Mouse (Mus musculus): ENCODE data around the gene St3gal4. TPM values are rescaled to one million over a fixed set of nuclear protein-coding genes. Genes with fewer than 3 reads are reported as not detected.

The St3gal4 gene
- polyA plus RNA-seq, 1 experiment = 11.6 TPM

DNA sequence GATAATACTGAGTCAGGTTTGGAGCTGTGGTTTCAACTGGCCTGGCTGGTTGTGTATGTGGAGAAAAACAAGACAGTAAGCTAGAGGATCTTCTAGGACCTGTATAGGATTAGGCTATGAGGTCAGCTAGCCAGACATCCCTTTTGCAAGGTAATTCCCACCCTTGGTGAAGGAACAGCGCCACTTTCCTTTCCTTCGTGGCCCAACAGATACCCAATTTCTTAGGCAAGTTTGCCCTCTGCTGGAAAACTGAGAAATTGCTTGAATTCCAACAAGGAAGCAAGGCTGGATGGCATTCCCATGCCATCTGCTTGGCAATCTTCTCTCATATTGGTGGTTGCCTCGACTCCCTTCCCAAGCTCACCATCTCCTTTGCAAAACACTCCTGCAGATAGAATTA lies 99.7 kb downstream of the St3gal4 start:
- WGBS = 23% methylated on average over 3 of the region's 3 CpGs
- no peaks in the 10 kb centered on the region for H3K4me1 ChIP-seq (ENCODE audit: control insufficient read depth, insufficient read depth, insufficient read length)
- no peaks in the 10 kb centered on the region for H3K36me3 ChIP-seq (ENCODE audit: control insufficient read depth, insufficient read depth, low read length)
- no peak for DNase-seq (ENCODE audit: low read depth in 1 of 2, low spot score in 2 of 2)
- H3K27ac ChIP-seq (ENCODE audit: insufficient read depth, low read length) = no peak overlapping the region
- H3K4me3 ChIP-seq (ENCODE audit: extremely low read depth, insufficient read depth, insufficient read length) = no peak overlapping the region
- TF ChIP-seq CTCF (IDR thresholded peaks at IDR 0.05; ENCODE audit: extremely low read depth, insufficient read depth, insufficient read length, insufficient replicate concordance) = no peak
- TF ChIP-seq POLR2A (IDR thresholded peaks at IDR 0.05; ENCODE audit: low read depth, low read length) = no peak
- H3K27me3 ChIP-seq (ENCODE audit: control insufficient read depth, insufficient read depth, low read length) = no peaks in the 10 kb centered on the region

DNA sequence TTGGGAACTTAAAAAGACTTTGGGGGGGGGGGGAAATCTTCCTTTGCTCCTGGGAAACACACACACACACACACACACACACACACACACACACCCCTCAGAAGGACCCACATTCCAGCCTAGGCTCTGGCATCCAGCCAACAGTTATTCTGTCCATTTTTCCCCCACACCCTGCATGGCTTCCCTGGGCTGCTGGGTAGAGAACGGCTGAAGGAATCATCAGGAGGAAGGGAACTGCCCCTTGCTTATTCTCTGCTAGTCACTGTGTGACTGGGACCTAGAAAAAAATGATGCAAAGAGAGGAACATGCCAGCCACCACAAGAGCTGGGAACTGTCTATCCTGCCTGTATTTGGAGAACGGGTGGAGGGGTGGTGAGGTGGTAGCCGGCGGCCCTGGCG lies 101.0 kb downstream of the St3gal4 start:
- 10% methylated on average over 5 of the region's 5 CpGs for WGBS
- no peaks in the 10 kb centered on the region for H3K4me1 ChIP-seq (ENCODE audit: control insufficient read depth, insufficient read depth, insufficient read length)
- no peaks in the 10 kb centered on the region for H3K36me3 ChIP-seq (ENCODE audit: control insufficient read depth, insufficient read depth, low read length)
- no peak overlapping the region for H3K27ac ChIP-seq (ENCODE audit: insufficient read depth, low read length)
- no peak for DNase-seq (ENCODE audit: low read depth in 1 of 2, low spot score in 2 of 2)
- no peak overlapping the region for H3K4me3 ChIP-seq (ENCODE audit: extremely low read depth, insufficient read depth, insufficient read length)
- TF ChIP-seq CTCF (IDR thresholded peaks at IDR 0.05; ENCODE audit: extremely low read depth, insufficient read depth, insufficient read length, insufficient replicate concordance) (no peak), POLR2A (IDR thresholded peaks at IDR 0.05; ENCODE audit: low read depth, low read length) (no peak)
- no peaks in the 10 kb centered on the region for H3K27me3 ChIP-seq (ENCODE audit: control insufficient read depth, insufficient read depth, low read length)

DNA sequence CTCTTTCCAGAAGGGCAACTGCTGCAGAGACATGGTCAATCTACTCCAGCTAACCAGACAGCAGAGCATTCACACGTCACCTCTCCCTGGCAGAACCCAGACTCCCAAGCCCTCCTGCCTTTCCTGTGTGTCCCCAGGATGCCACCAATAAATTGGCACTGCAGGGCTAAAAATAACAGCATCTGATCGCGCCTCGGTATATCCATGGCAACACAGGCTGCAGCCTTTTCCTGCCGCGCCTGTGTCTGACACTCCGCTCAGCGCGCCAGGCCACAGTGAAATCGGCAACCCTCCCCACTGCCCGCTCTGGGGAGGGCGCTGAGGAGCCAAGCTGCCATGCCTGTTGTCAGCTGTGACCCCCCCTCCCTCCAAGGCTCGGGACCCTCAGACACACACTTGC lies 101.5 kb downstream of the St3gal4 start:
- no peaks in the 10 kb centered on the region for H3K27me3 ChIP-seq (ENCODE audit: control insufficient read depth, insufficient read depth, low read length)
- 5% methylated on average over 13 of the region's 13 CpGs for WGBS
- no peaks in the 10 kb centered on the region for H3K36me3 ChIP-seq (ENCODE audit: control insufficient read depth, insufficient read depth, low read length)
- no peak for DNase-seq (ENCODE audit: low read depth in 1 of 2, low spot score in 2 of 2)
- H3K4me1 ChIP-seq (ENCODE audit: control insufficient read depth, insufficient read depth, insufficient read length) = no peaks in the 10 kb centered on the region
- no peak overlapping the region for H3K27ac ChIP-seq (ENCODE audit: insufficient read depth, low read length)
- no peak overlapping the region for H3K4me3 ChIP-seq (ENCODE audit: extremely low read depth, insufficient read depth, insufficient read length)
- TF ChIP-seq CTCF (IDR thresholded peaks at IDR 0.05; ENCODE audit: extremely low read depth, insufficient read depth, insufficient read length, insufficient replicate concordance) (no peak), POLR2A (IDR thresholded peaks at IDR 0.05; ENCODE audit: low read depth, low read length) (no peak)

DNA sequence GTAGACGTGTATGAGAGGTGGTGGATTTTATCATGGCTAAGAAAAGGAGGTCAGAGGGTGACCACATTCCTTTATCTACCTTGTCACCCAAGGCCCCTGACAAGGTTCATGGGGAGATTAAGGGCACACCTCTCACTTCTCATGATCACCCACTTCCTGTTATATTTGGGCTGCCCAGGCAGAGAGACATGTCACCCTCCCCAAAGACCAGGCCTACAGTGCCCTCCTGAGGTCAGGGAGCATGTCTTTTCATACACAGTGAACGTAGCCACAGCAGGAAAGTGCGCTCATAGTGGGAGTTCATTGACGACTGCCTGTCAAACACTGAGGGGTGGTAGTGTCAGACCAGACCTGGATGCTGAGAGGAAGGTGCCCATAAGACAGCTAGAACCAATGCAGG lies 102.3 kb downstream of the St3gal4 start:
- Histone ChIP-seq H3K4me1 (ENCODE audit: control insufficient read depth, insufficient read depth, insufficient read length) (no peaks in the 10 kb centered on the region), H3K36me3 (ENCODE audit: control insufficient read depth, insufficient read depth, low read length) (no peaks in the 10 kb centered on the region), H3K4me3 (ENCODE audit: extremely low read depth, insufficient read depth, insufficient read length) (no peak overlapping the region), H3K27me3 (ENCODE audit: control insufficient read depth, insufficient read depth, low read length) (no peaks in the 10 kb centered on the region), H3K27ac (ENCODE audit: insufficient read depth, low read length) (no peak overlapping the region)
- WGBS = 22% methylated on average over 4 of the region's 4 CpGs
- peak; percentile 17; the same call in 1 of the 2 replicates for TF ChIP-seq CTCF (IDR thresholded peaks at IDR 0.05; ENCODE audit: extremely low read depth, insufficient read depth, insufficient read length, insufficient replicate concordance)
- no peak for TF ChIP-seq POLR2A (IDR thresholded peaks at IDR 0.05; ENCODE audit: low read depth, low read length)
- DNase-seq (ENCODE audit: low read depth in 1 of 2, low spot score in 2 of 2) = peak; percentile 3 to 40

DNA sequence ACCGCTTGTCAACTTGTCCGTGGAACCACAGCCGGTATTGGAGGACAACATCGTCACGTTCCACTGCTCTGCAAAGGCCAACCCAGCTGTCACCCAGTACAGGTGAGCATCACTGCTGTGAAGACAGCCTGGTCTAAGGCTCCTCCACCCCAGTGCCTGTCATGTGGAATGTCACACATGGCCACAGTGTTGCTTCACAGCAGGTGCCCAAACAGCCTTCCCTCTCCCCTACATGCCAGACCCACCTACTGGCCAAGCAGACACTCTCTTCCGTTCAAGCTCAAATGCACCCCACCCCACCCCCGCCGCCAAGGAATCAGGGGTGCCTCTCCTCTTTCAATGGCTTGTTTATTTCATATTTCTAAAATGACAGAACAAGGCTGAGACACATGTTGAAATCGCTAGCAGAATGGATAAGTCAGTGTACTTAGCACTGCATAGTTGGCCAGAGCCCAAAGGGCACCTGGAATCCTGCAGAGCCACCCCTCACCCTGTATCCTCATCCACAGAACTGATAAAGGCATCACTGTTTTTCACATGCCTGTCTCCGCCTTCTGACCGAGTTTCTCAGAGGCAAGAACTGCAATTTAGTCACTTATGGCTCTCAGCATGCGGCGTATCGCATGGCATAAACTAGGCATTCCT lies 111.2 kb downstream of the St3gal4 start:
- Histone ChIP-seq H3K4me3 (ENCODE audit: extremely low read depth, insufficient read depth, insufficient read length) (no peak overlapping the region), H3K4me1 (ENCODE audit: control insufficient read depth, insufficient read depth, insufficient read length) (no peaks in the 10 kb centered on the region), H3K27me3 (ENCODE audit: control insufficient read depth, insufficient read depth, low read length) (no peaks in the 10 kb centered on the region), H3K36me3 (ENCODE audit: control insufficient read depth, insufficient read depth, low read length) (no peaks in the 10 kb centered on the region), H3K27ac (ENCODE audit: insufficient read depth, low read length) (no peak overlapping the region)
- TF ChIP-seq POLR2A (IDR thresholded peaks at IDR 0.05; ENCODE audit: low read depth, low read length) (no peak), CTCF (IDR thresholded peaks at IDR 0.05; ENCODE audit: extremely low read depth, insufficient read depth, insufficient read length, insufficient replicate concordance) (no peak)
- WGBS = 87% methylated on average over 14 of the region's 14 CpGs
- DNase-seq (ENCODE audit: low read depth in 1 of 2, low spot score in 2 of 2) = no peak

DNA sequence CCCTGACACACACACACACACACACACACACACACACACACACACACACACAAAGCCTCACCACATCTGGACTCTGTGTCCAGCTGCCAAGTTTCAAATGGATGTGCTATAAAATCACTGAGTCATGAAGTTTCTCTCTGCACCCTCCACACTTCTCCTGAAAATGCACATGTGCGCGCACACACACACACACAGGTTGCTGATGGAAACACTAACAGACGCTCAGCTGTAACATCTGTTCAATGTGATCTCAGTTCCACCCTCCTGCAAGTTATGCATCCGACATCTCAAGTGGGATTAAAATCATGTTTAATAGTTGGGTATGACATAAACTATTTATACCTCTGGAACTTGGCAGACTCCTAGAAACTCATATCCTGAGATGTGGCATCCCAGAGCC lies 115.0 kb downstream of the St3gal4 start:
- TF ChIP-seq CTCF (IDR thresholded peaks at IDR 0.05; ENCODE audit: extremely low read depth, insufficient read depth, insufficient read length, insufficient replicate concordance) (no peak), POLR2A (IDR thresholded peaks at IDR 0.05; ENCODE audit: low read depth, low read length) (no peak)
- Histone ChIP-seq H3K4me3 (ENCODE audit: extremely low read depth, insufficient read depth, insufficient read length) (no peak overlapping the region), H3K4me1 (ENCODE audit: control insufficient read depth, insufficient read depth, insufficient read length) (no peaks in the 10 kb centered on the region), H3K27me3 (ENCODE audit: control insufficient read depth, insufficient read depth, low read length) (no peaks in the 10 kb centered on the region), H3K36me3 (ENCODE audit: control insufficient read depth, insufficient read depth, low read length) (no peaks in the 10 kb centered on the region), H3K27ac (ENCODE audit: insufficient read depth, low read length) (no peak overlapping the region)
- DNase-seq (ENCODE audit: low read depth in 1 of 2, low spot score in 2 of 2) = no peak
- WGBS = 91% methylated on average over 4 of the region's 4 CpGs
